Mouse (Mus musculus): ENCODE results near the gene Trim63. TPM values are rescaled to one million over a fixed set of nuclear protein-coding genes. Genes with fewer than 3 reads are reported as not detected.

Gene Trim63
- polyA plus RNA-seq, 1 experiment = not detected

- Histone ChIP-seq H3K4me1 (ENCODE audit: control insufficient read depth, insufficient read depth, low read length) (no peaks in the 10 kb centered on the region), H3K4me3 (ENCODE audit: insufficient read depth, low read length) (no peak overlapping the region), H3K27ac (ENCODE audit: insufficient read depth, low read length) (no peak overlapping the region)
- no peak for TF ChIP-seq CTCF (IDR thresholded peaks at IDR 0.05; ENCODE audit: borderline replicate concordance, insufficient read depth, low read length)
Observed at GRCm38 (mm10) chr4:134297369-134297768, 17.6 kb upstream of the Trim63 start.

- H3K4me3 ChIP-seq (ENCODE audit: insufficient read depth, low read length) = no peak overlapping the region
- TF ChIP-seq CTCF (IDR thresholded peaks at IDR 0.05; ENCODE audit: borderline replicate concordance, insufficient read depth, low read length) (no peak), POLR2A (IDR thresholded peaks at IDR 0.05; ENCODE audit: low read depth, low read length) (no peak)
- H3K27ac ChIP-seq (ENCODE audit: insufficient read depth, low read length) = no peak overlapping the region
- no peaks in the 10 kb centered on the region for H3K4me1 ChIP-seq (ENCODE audit: control insufficient read depth, insufficient read depth, low read length)
Observed at GRCm38 (mm10) chr4:134298626-134299497, 16.1 kb upstream of the Trim63 start.

GRCm38 (mm10) chr4:134299498-134299810, 15.5 kb upstream of the Trim63 start:
- Histone ChIP-seq H3K4me3 (ENCODE audit: insufficient read depth, low read length) (no peak overlapping the region), H3K4me1 (ENCODE audit: control insufficient read depth, insufficient read depth, low read length) (no peaks in the 10 kb centered on the region), H3K27ac (ENCODE audit: insufficient read depth, low read length) (no peak overlapping the region)
- TF ChIP-seq CTCF (IDR thresholded peaks at IDR 0.05; ENCODE audit: borderline replicate concordance, insufficient read depth, low read length) = no peak
- TF ChIP-seq POLR2A (IDR thresholded peaks at IDR 0.05; ENCODE audit: low read depth, low read length) = no peak

GRCm38 (mm10) chr4:134300316-134300715, 14.6 kb upstream of the Trim63 start:
- H3K4me3 ChIP-seq (ENCODE audit: insufficient read depth, low read length) = no peak overlapping the region
- no peak overlapping the region for H3K27ac ChIP-seq (ENCODE audit: insufficient read depth, low read length)
- no peaks in the 10 kb centered on the region for H3K4me1 ChIP-seq (ENCODE audit: control insufficient read depth, insufficient read depth, low read length)
- TF ChIP-seq CTCF (IDR thresholded peaks at IDR 0.05; ENCODE audit: borderline replicate concordance, insufficient read depth, low read length) (no peak), POLR2A (IDR thresholded peaks at IDR 0.05; ENCODE audit: low read depth, low read length) (no peak)

GRCm38 (mm10) chr4:134302084-134302483, 12.8 kb upstream of the Trim63 start:
- no peak overlapping the region for H3K27ac ChIP-seq (ENCODE audit: insufficient read depth, low read length)
- H3K4me1 ChIP-seq (ENCODE audit: control insufficient read depth, insufficient read depth, low read length) = no peaks in the 10 kb centered on the region
- H3K4me3 ChIP-seq (ENCODE audit: insufficient read depth, low read length) = no peak overlapping the region
- no peak for TF ChIP-seq CTCF (IDR thresholded peaks at IDR 0.05; ENCODE audit: borderline replicate concordance, insufficient read depth, low read length)
- no peak for TF ChIP-seq POLR2A (IDR thresholded peaks at IDR 0.05; ENCODE audit: low read depth, low read length)

GRCm38 (mm10) chr4:134306963-134307362, 8.0 kb upstream of the Trim63 start:
- TF ChIP-seq CTCF (IDR thresholded peaks at IDR 0.05; ENCODE audit: borderline replicate concordance, insufficient read depth, low read length) = no peak
- TF ChIP-seq POLR2A (IDR thresholded peaks at IDR 0.05; ENCODE audit: low read depth, low read length) = no peak
- Histone ChIP-seq H3K4me1 (ENCODE audit: control insufficient read depth, insufficient read depth, low read length) (no peaks in the 10 kb centered on the region), H3K4me3 (ENCODE audit: insufficient read depth, low read length) (no peak overlapping the region), H3K27ac (ENCODE audit: insufficient read depth, low read length) (no peak overlapping the region)

- Histone ChIP-seq H3K4me3 (ENCODE audit: insufficient read depth, low read length) (no peak overlapping the region), H3K4me1 (ENCODE audit: control insufficient read depth, insufficient read depth, low read length) (no peaks in the 10 kb centered on the region), H3K27ac (ENCODE audit: insufficient read depth, low read length) (no peak overlapping the region)
- TF ChIP-seq CTCF (IDR thresholded peaks at IDR 0.05; ENCODE audit: borderline replicate concordance, insufficient read depth, low read length) = no peak
- no peak for TF ChIP-seq POLR2A (IDR thresholded peaks at IDR 0.05; ENCODE audit: low read depth, low read length)
Observed at GRCm38 (mm10) chr4:134307367-134308072, 7.4 kb upstream of the Trim63 start.

GRCm38 (mm10) chr4:134310106-134310505, 4.8 kb upstream of the Trim63 start:
- Histone ChIP-seq H3K4me1 (ENCODE audit: control insufficient read depth, insufficient read depth, low read length) (no peaks in the 10 kb centered on the region), H3K4me3 (ENCODE audit: insufficient read depth, low read length) (no peak overlapping the region), H3K27ac (ENCODE audit: insufficient read depth, low read length) (no peak overlapping the region)
- TF ChIP-seq CTCF (IDR thresholded peaks at IDR 0.05; ENCODE audit: borderline replicate concordance, insufficient read depth, low read length) (no peak), POLR2A (IDR thresholded peaks at IDR 0.05; ENCODE audit: low read depth, low read length) (no peak)

- Histone ChIP-seq H3K4me3 (ENCODE audit: insufficient read depth, low read length) (no peak overlapping the region), H3K27ac (ENCODE audit: insufficient read depth, low read length) (no peak overlapping the region), H3K4me1 (ENCODE audit: control insufficient read depth, insufficient read depth, low read length) (no peaks in the 10 kb centered on the region)
- no peak for TF ChIP-seq CTCF (IDR thresholded peaks at IDR 0.05; ENCODE audit: borderline replicate concordance, insufficient read depth, low read length)
- no peak for TF ChIP-seq POLR2A (IDR thresholded peaks at IDR 0.05; ENCODE audit: low read depth, low read length)
Observed at GRCm38 (mm10) chr4:134310656-134311055, 4.3 kb upstream of the Trim63 start.

- TF ChIP-seq POLR2A (IDR thresholded peaks at IDR 0.05; ENCODE audit: low read depth, low read length) (no peak), CTCF (IDR thresholded peaks at IDR 0.05; ENCODE audit: borderline replicate concordance, insufficient read depth, low read length) (no peak)
- Histone ChIP-seq H3K4me3 (ENCODE audit: insufficient read depth, low read length) (no peak overlapping the region), H3K27ac (ENCODE audit: insufficient read depth, low read length) (no peak overlapping the region)
Observed at GRCm38 (mm10) chr4:134311784-134312183, 3.1 kb upstream of the Trim63 start.

More at GRCm38 (mm10) chr4:134311784-134312183, 3.1 kb upstream of the Trim63 start:
- no peaks in the 10 kb centered on the region for H3K4me1 ChIP-seq (ENCODE audit: control insufficient read depth, insufficient read depth, low read length)
